Mouse (Mus musculus) right cerebral cortex, adult 18-20 months (tissue): Measurements from ENCODE around the gene Olfr1335.
"Not testable (repeated sequence)": the region's sequence is repeated elsewhere in the genome, so short reads cannot be mapped to it uniquely, and the experiment has no call there.

Experiments
- DNase-seq: peaks from one replicate; pipeline ENCODE4 v3.0.0; 2022; ENCODE audit warnings: mixed read lengths

The Olfr1335 gene

GRCm38 (mm10) chr4:118809844-118810243, at the start of gene Olfr1335:
Gene Olfr1335, minus strand, starts transcription at chr4:118809944.
- DNase-seq, result no peak

DNA sequence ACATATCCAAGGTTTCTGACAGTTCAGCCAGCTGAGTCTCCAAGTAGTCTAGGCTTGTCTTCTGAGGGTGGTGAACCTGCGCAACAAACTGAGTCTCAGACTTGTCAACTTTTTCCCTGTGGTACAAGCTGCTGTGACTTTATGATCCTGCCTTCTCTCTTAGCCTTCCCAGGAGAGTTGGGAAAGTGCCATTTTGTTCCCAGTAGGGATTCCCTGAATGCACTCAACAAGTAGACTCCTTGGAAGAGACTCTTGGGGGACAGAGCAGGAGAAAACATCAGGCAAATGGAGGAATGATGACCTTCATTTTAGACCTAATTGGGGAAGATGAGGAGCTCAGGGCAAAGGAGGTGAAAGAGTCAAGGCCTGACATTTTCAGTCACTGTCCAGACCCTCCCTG, 26.4 kb upstream of the Olfr1335 start, which contains the start of gene Olfr1333:
Gene Olfr1333 (minus strand): TSS at position 101 of the 400 bp plus-strand sequence.
- DNase-seq, result no peak

GRCm38 (mm10) chr4:118818921-118819320, 9.2 kb upstream of the Olfr1335 start:
- DNase-seq, result no peak

- DNase-seq, result not testable (repeated sequence)
These were observed 16.9 kb downstream of the Olfr1335 start for GRCm38 (mm10) chr4:118792796-118793195.

GRCm38 (mm10) chr4:118782486-118782885, 27.3 kb downstream of the Olfr1335 start, which contains the start of gene Olfr1337:
Gene Olfr1337, minus strand, starts transcription at chr4:118782586.
- no peak for DNase-seq
